Mouse (Mus musculus) midbrain, embryonic 16.5 days (tissue): ENCODE measurements around the gene Klhdc8a. TPM values are rescaled to one million over a fixed set of nuclear protein-coding genes. Genes with fewer than 3 reads are reported as not detected.
A peak's percentile ranks its signal among the peaks of the same experiment; 100 is the strongest.

Experiments used
- ATAC-seq: fragments of 200-750 bp; cut with Nextera tagmentation; 2 replicates; pipeline ENCODE4 v1.8.0; 2017; ENCODE audit warnings: moderate TSS enrichment
- H3K27ac ChIP-seq: fragments of 300-500 bp; sonication (generic); 2 replicates; pipeline ENCODE4 v1.5.1; 2014; ENCODE audit warnings: mild to moderate bottlenecking, low read length, mixed read lengths
- H3K27me3 ChIP-seq: fragments of 300-500 bp; sonication (generic); 2 replicates; pipeline ENCODE4 v1.6.1; 2014; ENCODE audit warnings: low read depth, low read length, mixed read lengths; ENCODE audit not compliant: control insufficient read depth, insufficient read depth
- H3K36me3 ChIP-seq: fragments of 300-500 bp; sonication (generic); 2 replicates; pipeline ENCODE4 v1.6.1; 2014; ENCODE audit warnings: mild to moderate bottlenecking, low read length, moderate library complexity, mixed read lengths; ENCODE audit not compliant: control insufficient read depth, insufficient read depth
- H3K4me1 ChIP-seq: fragments of 300-500 bp; sonication (generic); 2 replicates; pipeline ENCODE4 v1.6.1; 2014; ENCODE audit warnings: mild to moderate bottlenecking, low read length, mixed read lengths; ENCODE audit not compliant: control insufficient read depth, insufficient read depth
- H3K4me2 ChIP-seq: fragments of 300-500 bp; sonication (generic); 2 replicates; pipeline ENCODE4 v1.6.1; 2014; ENCODE audit warnings: mild to moderate bottlenecking, low read length, mixed read lengths
- H3K4me3 ChIP-seq: fragments of 300-500 bp; sonication (generic); 2 replicates; pipeline ENCODE4 v1.5.1; 2014; ENCODE audit warnings: low read depth, mild to moderate bottlenecking, low read length, moderate library complexity, mixed read lengths
- H3K9ac ChIP-seq: fragments of 300-500 bp; sonication (generic); 2 replicates; pipeline ENCODE4 v1.6.1; 2014; ENCODE audit warnings: low read depth, low read length, mixed read lengths
- H3K9me3 ChIP-seq: fragments of 300-500 bp; sonication (generic); replicated peaks from 2 replicates; pipeline ENCODE4 v1.6.1; 2014; ENCODE audit warnings: mild to moderate bottlenecking, low read length, mixed read lengths; ENCODE audit not compliant: control insufficient read depth, poor library complexity, severe bottlenecking
- WGBS: fragments of 180-500 bp; shearing (Covaris S2); extraction: QIAGEN DNeasy Blood & Tissue Kit; methylation state at CpG from one replicate; pipeline ENCODE4 v1.1.7; 2014; 5-methylcytosine and 5-hydroxymethylcytosine counted together
- polyA plus RNA-seq: library from polyadenylated mRNA; unstranded; fragments of >200 nt; fragmentation: Nextera tagmentation; extraction: Ambion mirVana; gene quantifications from 2 replicates; pipeline ENCODE4 v1.2.1, GENCODE M21; 2015

Gene Klhdc8a
- polyA plus RNA-seq, 1 experiment from 2014 or later = 10.8 TPM

DNA sequence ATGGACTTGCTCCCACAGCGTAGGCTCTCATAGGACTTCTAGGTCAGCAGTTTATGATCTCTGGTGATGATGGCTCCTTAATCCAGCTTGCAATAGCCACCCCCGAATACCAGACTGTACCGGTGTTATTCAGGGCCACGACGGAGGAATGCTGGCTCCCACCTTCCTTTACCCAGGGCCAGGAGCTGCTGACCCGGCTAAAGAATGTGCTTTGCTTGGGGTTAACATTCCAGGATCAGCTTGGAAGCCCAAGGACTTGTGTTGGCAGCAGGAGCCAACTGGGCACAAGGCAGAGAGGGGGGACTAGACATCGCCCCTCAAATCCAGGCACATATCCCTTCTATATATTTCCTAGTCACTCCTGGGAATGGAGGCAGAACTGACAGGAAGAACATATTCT is 12.3 kb downstream of the Klhdc8a start:
- H3K9me3 ChIP-seq = no peaks in the 10 kb centered on the region
- H3K4me1 ChIP-seq = peaks cover 3% of the 10 kb centered on the region; the same call in 1 of the 2 replicates
- no peak overlapping the region for H3K4me2 ChIP-seq
- no peak for ATAC-seq
- no peaks in the 10 kb centered on the region for H3K36me3 ChIP-seq
- 68% methylated on average over 7 of the region's 7 CpGs for WGBS
- no peak overlapping the region for H3K27ac ChIP-seq
- no peak overlapping the region for H3K9ac ChIP-seq
- H3K27me3 ChIP-seq = no peaks in the 10 kb centered on the region
- H3K4me3 ChIP-seq = no peak overlapping the region

DNA sequence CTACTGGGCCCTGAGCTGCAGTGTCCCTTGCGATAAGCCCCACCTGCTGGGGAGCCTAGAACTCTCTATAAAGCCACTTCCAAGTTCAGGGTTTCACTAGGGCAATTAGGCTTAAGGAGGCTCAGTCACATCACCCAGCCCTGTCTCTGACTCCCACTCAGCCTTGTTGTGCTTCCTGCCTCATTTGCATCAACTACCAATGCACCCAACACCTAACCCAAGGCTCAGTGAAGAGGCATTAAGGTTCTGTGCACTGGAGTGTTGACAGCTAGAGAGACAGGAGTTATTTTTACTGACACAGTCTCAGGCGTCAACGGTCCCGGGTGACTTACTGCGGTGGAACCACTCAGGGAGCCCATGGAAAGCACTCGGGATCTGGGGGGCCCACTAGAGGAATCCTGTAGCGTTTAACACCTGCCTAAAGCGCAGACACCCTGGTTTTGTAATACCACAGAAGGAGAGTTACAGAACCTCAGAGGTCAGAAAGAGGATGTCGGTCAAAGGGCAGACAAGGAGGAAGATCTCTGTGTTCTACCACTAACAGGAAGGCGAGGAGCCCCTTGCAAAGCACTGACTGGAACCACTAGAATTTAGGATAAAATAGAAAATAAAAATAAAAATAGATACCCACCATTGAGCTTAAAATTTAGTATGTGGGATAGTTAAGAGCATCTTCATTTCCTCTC is 12.9 kb downstream of the Klhdc8a start:
- Histone ChIP-seq H3K36me3 (no peaks in the 10 kb centered on the region), H3K27ac (no peak overlapping the region), H3K9ac (no peak overlapping the region), H3K4me3 (no peak overlapping the region), H3K9me3 (no peaks in the 10 kb centered on the region), H3K27me3 (no peaks in the 10 kb centered on the region), H3K4me2 (no peak overlapping the region), H3K4me1 (peaks cover 3% of the 10 kb centered on the region; the same call in 1 of the 2 replicates)
- no peak for ATAC-seq
- WGBS = 79% methylated on average over 10 of the region's 10 CpGs

DNA sequence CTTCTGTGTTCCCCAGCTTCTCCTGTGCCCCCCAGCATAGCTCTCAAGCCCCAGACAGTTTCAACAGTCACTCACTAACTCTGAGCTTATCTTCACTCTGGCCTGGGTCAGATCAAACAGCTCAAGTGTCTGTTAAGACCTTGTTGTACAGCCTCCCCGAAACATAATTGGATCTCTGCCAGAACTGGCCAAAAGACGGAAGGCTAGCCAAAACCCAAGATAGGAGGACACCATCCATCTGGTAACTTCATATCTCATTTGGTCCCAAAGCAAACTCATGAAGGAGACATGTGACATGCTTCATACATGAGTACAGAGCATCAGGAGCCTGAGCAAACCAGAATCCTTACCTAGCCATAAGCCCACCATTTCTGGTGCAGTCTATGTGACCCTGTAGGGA is 13.6 kb downstream of the Klhdc8a start:
- no peaks in the 10 kb centered on the region for H3K27me3 ChIP-seq
- H3K27ac ChIP-seq = no peak overlapping the region
- 55% methylated on average over 2 of the region's 2 CpGs for WGBS
- no peak overlapping the region for H3K4me3 ChIP-seq
- H3K4me1 ChIP-seq = peaks cover 10% of the 10 kb centered on the region
- H3K36me3 ChIP-seq = no peaks in the 10 kb centered on the region
- no peak overlapping the region for H3K9ac ChIP-seq
- ATAC-seq = no peak
- no peak overlapping the region for H3K4me2 ChIP-seq
- H3K9me3 ChIP-seq = no peaks in the 10 kb centered on the region

DNA sequence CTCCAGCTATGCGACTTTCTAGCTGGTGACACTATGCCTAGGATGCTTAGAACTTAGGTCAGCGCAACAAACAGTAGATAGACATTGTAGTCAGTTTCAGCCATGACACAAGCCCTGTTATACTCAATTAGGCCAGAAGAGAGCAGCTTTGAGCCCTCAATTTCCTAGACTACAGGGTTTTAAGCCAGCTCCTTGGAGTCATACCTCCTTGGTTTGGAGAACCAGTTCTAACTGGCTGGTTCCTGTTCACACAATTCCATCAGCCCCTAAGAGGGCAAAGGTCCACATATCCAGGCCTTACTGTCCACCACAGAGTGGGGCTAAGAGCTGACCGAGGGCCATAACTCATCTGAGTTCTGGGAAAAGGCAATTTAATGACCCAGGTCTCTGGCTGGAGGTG is 14.3 kb downstream of the Klhdc8a start:
- H3K9ac ChIP-seq = no peak overlapping the region
- H3K4me1 ChIP-seq = peaks cover 16% of the 10 kb centered on the region
- H3K9me3 ChIP-seq = no peaks in the 10 kb centered on the region
- 47% methylated on average over 3 of the region's 3 CpGs for WGBS
- no peaks in the 10 kb centered on the region for H3K27me3 ChIP-seq
- no peaks in the 10 kb centered on the region for H3K36me3 ChIP-seq
- ATAC-seq = 0 out of 2 replicates have a peak, but pooled peaks have one; percentile 18
- H3K27ac ChIP-seq = no peak overlapping the region
- no peak overlapping the region for H3K4me3 ChIP-seq
- no peak overlapping the region for H3K4me2 ChIP-seq

- H3K9ac ChIP-seq = peak within 1 kb of the TSS; percentile 81
- H3K4me3 ChIP-seq = peak within 1 kb of the TSS; percentile 65
- peak; percentile 82 for ATAC-seq
- H3K4me1 ChIP-seq = peaks cover 38% of the 10 kb centered on the region
- peak within 1 kb of the TSS; percentile 72 for H3K27ac ChIP-seq
- under 1% methylated on average over 67 of the region's 67 CpGs for WGBS
- H3K27me3 ChIP-seq = no peaks in the 10 kb centered on the region
- no peaks in the 10 kb centered on the region for H3K36me3 ChIP-seq
- peak within 1 kb of the TSS; percentile 85 for H3K4me2 ChIP-seq
- H3K9me3 ChIP-seq = no peaks in the 10 kb centered on the region
Observed at GRCm38 (mm10) chr1:132315889-132316624, 17.6 kb downstream of the Klhdc8a start, which contains the start of gene Nuak2. Gene Nuak2 (plus strand): TSS chr1:132316126.

GRCm38 (mm10) chr1:132316625-132316994 is 18.2 kb downstream of the Klhdc8a start:
- Histone ChIP-seq H3K36me3 (no peaks in the 10 kb centered on the region), H3K4me2 (peak overlapping the region; percentile 85), H3K4me1 (peaks cover 42% of the 10 kb centered on the region), H3K27ac (peak overlapping the region; percentile 72), H3K4me3 (peak overlapping the region; percentile 65), H3K9ac (peak overlapping the region; percentile 81), H3K27me3 (no peaks in the 10 kb centered on the region), H3K9me3 (no peaks in the 10 kb centered on the region)
- ATAC-seq = no peak
- WGBS = 8% methylated on average over 7 of the region's 7 CpGs

DNA sequence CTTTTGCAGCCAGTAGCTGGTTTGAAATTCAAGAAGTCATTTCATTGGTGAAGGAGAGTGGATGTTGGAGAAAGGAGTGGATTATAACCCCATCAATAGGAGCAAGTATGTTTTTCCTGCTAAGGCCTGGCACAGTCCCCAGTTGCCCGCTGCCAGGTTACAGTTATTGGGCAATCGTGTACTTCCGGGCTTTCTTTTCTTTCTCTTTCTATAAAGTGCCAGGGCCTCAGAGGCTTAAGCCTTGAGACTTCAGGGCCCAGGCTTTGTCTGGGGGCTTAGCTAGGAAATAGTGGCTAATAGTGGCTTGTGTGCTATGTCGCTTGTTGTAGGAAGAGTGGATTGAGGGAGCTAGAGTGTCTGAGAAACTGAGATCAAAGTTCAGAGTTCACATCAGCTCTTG is 19.0 kb downstream of the Klhdc8a start:
- 13% methylated on average over 4 of the region's 4 CpGs for WGBS
- no peak for ATAC-seq
- Histone ChIP-seq H3K4me2 (peak overlapping the region; percentile 85), H3K4me3 (peak overlapping the region; percentile 65), H3K27me3 (no peaks in the 10 kb centered on the region), H3K36me3 (no peaks in the 10 kb centered on the region), H3K4me1 (peaks cover 50% of the 10 kb centered on the region), H3K9ac (peak overlapping the region; percentile 81; the same call in 1 of the 2 replicates), H3K9me3 (no peaks in the 10 kb centered on the region), H3K27ac (peak overlapping the region; percentile 72)

DNA sequence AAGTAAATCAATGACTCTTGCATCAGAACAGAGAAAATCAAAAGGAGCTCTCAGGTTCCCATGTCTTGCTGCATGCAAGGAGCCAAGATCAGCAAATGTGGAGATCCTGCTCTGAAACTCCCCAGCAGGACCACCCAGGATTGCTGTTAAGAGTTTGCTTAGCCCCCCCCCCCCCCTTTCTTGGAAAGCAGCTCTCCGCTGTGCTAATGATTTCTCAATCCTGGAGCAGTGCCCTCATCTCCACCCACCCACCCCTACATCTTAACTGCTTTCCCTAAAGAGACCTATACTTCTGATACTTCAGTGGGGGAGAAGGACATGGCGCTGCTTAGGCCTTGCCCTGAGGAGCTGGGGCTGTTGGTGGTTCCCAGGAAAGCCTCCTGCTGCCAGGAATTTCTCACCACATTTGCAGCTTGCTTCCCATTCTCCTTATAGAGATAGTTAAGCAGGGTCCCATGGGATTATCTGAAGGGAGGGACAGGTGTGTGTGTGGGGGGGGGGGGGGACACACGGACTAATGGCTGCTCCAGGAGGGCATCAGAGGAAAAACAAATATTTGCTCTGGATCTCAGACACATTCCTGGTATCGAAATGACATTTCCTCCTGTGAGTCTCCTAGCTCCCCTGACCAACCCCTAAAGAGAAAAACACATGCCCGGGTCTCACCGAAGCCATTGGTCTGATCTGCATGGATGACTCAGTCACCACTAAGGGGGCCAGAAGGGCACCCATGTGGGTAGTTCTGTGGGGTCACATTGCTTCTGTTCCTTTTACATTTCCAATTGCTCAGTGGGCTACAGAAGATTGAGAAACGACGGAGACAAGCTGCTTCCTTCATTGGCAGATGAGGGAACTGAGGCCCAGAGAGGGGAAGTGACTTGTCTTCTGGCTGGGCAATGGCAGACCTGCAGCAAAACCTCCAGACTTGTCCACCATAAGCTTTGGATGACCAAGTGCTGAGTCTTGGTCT is 19.8 kb downstream of the Klhdc8a start:
- Histone ChIP-seq H3K36me3 (no peaks in the 10 kb centered on the region), H3K4me3 (peak overlapping the region; percentile 65; the same call in 1 of the 2 replicates), H3K4me2 (peak overlapping the region; percentile 85), H3K9me3 (no peaks in the 10 kb centered on the region), H3K27me3 (no peaks in the 10 kb centered on the region), H3K27ac (peak overlapping the region; percentile 72), H3K4me1 (peaks cover 55% of the 10 kb centered on the region), H3K9ac (peak overlapping the region; percentile 81; the same call in 1 of the 2 replicates)
- ATAC-seq = no peak
- 15% methylated on average over 8 of the region's 8 CpGs for WGBS
